Mouse (Mus musculus): ENCODE data around the gene 3110009E18Rik.

Gene 3110009E18Rik

DNA sequence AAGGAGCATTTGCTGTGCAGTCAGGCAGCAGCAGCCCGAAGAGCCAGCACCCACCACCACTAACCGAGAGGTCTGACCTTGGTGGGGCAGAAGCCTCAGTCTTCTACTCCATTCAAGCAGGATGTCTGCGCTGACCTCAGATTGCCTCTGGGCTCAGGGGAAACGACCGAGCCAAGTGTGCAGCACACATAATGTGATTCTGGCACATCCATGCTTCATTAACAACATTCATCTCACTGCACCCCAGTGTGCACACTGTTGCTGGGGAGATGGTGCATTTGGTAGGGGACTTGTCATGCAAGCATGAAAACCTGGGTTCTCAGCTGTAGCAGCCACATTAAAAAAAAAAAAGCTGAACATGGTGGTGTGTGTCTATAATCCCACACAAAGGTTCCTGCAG is 75.0 kb downstream of the 3110009E18Rik start:
- DNase-seq (ENCODE audit: low read depth, low spot score), result no peak

DNA sequence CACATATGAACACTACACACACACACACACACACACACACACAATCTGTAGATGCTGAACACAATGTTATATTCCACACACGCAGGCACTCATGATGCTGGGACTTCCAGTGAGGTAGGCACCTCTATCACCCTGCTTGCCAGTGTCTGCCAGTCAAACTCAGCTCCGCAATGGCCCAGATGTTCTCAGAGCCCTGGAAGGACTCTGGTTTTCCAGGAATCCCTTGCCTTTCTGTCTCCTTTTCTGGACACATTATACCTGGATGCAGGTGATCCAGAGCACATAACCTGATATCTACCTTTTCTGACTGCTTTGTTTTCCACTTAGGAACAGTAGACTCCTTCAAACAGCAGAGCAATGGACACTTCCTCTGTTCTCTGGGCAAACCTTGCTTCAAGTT is 75.7 kb downstream of the 3110009E18Rik start:
- DNase-seq (ENCODE audit: low read depth, low spot score), result no peak

DNA sequence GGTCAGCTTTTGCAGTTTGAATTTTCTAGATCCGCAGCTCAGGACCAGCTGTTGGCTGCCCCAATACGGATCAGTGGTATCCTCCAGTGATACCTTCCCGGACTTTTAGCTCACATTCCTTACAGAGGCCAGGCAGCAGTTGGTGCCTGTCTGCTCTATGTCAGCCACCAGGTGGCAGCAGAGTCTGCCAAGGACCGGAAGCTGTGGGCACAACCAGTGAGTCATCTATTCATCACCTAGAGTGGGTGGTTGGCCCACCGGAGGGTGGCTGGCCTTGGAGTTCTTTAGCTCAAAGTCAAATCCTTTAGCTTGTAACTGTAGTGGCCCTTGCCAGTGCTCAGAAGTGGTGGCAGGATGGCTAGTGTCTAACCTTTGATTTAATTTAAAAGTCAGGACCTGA is 76.2 kb downstream of the 3110009E18Rik start:
- DNase-seq (ENCODE audit: low read depth, low spot score), result no peak

DNA sequence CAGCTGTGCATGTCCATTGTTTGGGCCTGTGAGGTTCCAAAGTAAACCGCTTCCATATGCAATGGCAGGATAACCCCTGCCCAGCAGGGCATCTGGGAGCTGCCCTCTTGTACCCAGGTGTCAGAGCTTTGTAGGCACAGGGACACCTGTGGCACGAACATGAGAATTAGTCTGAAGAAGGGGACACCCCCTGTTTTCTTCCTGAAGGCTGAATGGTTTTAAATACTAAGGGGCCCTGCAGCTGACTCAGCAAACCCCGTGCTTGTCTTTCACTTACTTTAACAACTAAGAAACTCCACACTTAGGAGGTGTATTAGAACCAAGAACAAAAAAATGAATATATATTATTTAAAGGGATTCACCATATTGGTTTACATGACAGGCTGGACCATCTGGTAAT is 77.2 kb downstream of the 3110009E18Rik start:
- no peak for DNase-seq (ENCODE audit: low read depth, low spot score)

DNA sequence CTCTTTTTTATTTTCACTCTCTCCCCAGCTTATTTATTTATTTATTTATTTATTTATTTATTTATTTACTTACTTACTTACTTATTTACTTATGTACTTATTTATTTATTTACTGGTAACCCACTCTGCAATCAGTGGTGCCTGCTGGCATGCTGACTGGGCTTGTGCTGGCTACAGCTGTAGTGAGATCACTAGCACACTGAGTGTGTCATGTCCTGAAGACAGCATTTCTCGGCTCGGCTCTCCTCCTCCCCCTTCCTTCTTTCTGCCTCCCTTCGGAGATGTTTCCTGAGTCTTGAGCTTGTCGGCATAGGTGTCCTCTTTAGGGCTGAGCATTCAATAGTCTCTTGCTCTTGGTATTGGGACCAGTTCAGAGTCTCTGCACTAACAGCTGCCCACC is 78.0 kb downstream of the 3110009E18Rik start:
- no peak for DNase-seq (ENCODE audit: low read depth, low spot score)

DNA sequence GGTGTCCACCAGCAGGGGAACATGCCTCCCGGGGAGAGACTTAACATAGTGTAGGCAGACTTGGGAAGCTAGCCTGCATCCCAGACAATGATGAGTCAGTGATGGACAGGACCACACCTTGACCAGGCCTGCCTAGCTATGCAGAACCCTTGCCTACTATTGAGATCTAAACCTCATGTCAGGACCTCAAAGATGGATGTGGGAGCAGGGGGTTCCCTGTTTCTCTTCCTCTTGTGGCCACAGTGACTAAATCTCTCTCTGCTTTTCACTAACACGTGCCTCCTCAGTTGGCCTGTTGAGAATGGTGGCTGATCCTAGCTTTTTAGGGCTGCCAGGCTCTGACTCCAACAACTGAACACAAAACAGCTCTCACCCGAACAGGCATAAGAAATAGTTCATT is 81.6 kb downstream of the 3110009E18Rik start:
- no peak for DNase-seq (ENCODE audit: low read depth, low spot score)

DNA sequence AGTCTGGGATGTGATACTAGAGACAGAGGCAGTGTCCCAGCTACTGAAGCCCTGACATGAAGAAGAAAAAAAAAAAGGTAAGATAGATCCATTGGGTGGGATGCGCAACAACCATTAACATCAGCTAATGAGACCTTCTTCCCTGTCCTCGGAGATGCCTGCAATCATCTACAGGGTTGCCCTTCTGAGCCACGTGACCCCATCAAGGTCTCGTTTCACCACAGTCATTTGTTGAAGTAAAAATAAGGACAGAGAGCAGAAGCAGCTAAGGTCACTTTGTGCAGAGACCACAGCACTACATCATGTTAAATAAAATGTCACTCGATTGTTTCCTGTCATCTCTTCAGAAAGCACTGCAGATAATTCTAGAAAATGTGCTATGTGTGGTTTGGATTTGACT is 82.8 kb downstream of the 3110009E18Rik start:
- DNase-seq (ENCODE audit: low read depth, low spot score), result no peak

DNA sequence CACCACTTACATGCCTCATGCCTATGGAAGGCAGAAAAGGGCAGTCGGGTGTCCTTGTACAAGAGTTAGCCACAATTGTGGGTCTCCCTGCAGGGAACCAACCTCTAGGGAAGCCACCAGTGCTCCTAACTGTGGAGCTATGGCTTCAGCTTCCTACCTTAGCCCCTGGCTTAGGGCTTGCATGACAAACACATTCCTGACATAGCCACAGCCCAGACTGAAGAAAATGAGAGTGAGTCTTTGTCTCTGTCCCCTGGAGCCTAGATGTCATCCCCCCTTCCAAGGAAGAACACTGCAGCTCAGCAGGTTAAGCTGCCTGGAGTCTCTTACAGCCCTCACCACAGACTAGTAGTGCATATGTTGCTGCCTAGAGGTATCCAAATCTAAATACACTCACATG is 83.8 kb downstream of the 3110009E18Rik start:
- DNase-seq (ENCODE audit: low read depth, low spot score), result no peak

DNA sequence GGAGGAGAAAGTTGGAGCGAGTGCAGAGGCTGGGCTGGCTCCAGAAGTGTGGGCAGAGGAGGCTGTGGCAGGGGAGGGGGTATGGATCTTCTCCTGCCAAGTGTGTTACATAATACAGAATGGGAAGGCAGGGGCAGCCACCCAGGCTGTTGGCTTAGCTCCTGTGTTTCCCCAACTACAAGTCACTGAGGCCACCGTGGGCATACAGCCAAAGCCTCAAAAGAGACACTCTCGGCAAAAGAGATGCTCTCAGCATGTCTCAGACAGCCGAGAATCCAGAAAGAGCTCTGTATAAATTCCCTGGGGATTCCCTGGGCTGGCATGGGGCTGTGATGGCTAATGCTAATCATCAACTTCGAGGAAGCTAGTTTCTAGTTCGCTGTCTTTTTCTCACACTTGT is 86.6 kb downstream of the 3110009E18Rik start:
- no peak for DNase-seq (ENCODE audit: low read depth, low spot score)

DNA sequence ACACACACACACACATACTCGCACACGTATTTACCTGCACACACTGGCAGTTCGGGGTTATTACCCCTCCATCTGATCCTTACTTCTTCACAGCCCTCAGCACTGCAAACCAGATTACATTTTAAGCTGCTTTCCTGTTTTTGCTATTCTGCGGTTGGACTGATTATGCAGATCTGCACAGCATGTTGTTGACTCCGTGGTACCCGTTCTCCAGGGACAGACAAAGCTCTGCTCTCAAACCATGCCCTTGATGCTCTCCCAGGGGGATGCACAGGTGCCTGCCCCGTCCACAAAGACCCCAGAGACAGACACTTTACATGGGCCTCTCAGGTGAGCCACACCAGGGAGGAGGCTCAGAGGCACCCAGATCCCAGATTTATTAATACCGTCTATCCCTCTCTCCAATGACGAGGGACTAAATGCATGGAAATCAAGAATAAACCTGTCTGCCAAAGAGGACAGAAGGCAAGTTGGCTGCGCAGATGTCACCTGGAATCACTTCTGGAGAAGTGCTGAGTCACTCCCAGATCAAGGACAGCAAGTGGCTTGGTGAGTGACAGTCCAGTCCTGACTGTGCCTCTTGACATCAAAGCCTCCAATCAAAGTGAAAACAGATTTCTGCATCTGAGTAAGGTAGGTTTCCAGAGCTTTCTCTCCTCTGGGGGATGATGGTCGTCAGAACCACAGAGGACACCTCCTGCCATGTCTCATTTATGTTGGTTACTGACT is 87.7 kb downstream of the 3110009E18Rik start:
- DNase-seq (ENCODE audit: low read depth, low spot score), result no peak

DNA sequence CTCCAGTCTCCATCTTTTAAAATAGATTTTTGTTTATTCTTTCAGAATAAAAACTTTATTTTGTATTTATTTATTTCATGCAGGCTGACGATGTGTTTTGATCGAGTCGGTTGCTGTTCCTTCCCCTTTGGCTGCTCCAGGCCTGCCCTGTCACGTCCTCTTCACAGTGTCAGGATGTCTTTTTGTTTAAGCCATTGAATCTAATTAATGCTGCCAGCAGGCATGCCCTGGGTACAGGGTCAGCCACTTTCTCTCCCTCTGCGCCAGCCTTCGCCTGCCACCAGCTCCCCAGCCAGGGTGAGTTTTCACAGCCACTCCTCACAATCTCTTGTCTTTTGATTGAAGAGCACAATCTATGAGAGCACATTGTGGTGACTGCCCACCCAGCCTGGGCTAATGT is 99.9 kb downstream of the 3110009E18Rik start:
- DNase-seq (ENCODE audit: low read depth, low spot score), result no peak

DNA sequence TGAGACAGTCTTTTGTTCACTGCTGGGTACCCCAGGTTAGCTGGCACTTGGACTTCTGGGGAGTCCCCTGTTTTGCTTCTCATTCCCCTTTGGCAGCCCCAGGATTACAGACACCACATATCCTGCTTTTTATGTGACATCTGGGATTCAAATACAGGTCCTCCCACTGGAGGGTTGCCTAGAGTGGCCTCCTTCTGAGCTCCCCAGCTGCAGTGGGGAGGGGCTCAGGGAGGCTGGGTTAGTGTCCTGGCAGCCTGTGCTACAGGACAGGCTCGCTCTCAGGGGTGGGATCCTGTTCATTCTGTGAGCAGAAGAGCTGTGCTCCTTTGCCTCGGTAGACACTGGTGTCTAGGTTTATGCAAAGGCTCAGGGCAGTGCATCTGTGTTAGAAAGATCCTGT is 100.3 kb downstream of the 3110009E18Rik start:
- DNase-seq (ENCODE audit: low read depth, low spot score), result no peak

DNA sequence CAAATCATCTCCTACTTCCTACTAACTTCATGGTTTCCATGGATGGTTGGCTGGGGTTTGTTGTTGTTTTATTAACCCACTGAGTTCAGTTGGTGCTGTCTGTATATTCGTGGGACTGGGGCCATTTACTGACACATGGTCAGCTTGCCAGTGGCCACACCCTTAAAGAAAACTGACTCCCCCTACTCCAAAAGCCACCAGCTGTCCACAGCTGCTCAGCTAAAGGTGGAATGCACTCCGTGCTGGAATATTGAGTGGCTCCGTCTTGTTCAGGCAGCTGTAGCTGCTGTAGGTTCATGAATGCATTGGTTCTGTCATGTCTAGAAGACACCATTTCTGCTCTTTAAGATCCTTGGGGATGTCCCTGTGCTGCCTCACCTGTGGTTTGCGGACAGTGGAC is 102.6 kb downstream of the 3110009E18Rik start:
- no peak for DNase-seq (ENCODE audit: low read depth, low spot score)

DNA sequence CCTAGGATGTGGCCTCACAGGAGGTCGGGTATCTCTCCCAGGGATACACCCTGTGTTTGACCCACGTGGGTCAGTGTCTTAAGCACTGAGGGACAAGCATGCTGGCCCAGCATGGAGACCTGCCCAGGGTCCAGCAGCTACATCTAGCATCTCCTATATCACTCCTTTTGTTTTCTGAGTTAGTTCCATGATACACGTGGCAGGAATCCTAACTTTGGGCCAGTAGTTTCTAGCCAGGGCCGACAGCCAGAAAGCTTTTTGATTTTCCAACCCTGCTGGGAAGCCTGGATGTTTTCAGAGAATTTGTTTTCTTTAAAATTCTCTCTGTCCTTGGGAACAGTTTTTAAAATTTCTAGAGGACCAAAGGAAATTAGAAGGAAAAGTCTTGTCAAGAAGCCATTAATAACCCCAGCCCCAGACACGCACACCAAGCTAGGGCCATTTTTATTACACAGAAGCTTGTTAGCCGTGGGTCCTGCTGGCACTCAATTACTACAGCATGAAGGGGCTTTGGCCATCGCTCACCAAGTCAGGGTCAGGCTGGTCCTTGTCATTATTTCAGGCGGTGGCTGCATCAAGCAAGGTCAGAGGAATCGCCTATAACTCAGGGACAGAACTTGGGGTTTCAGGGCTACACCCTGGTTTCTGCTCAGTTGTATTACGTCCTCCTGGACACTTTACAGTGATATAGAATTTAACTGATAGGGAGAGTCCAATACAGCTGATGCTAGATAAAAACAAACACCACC is 108.9 kb downstream of the 3110009E18Rik start:
- DNase-seq (ENCODE audit: low read depth, low spot score), result no peak

DNA sequence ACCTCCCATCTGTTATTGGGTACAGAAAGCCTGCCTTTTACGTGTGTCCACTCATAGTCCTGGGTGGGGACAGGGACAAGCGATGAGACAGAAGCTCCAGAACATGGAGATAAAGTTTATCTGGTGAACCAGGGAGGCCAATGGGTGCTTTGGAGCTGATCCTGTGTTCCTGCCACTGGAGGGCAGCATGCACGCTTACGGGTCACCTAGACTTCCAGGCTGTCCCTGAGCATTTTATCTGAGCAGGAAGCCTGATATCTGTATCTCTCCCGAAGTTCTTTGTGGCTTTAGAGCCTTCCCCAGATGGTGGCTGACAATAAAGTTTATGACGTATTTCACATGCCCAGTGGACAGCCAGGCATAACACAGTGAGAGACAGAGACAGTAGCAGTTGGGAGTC is 110.3 kb downstream of the 3110009E18Rik start:
- no peak for DNase-seq (ENCODE audit: low read depth, low spot score)

DNA sequence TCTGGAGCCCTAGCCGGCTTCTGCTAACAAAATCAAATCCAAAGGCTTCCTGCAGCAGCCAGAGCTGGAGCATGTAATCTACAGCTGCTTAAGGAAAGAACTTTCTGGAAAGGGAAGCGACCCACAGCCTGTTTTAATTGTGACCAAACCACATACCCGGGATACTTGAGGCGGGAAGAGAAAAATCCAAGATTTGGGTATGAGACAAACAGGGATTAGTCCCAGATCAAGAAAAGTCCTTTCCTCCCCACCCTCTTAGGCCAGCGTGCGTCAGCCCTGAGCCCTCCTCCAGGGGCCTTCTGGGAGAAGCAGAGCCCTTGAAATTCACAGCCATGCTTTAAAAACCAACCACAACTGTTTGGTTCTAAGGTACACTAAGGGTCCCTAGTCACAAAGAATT is 111.2 kb downstream of the 3110009E18Rik start:
- DNase-seq (ENCODE audit: low read depth, low spot score), result no peak

DNA sequence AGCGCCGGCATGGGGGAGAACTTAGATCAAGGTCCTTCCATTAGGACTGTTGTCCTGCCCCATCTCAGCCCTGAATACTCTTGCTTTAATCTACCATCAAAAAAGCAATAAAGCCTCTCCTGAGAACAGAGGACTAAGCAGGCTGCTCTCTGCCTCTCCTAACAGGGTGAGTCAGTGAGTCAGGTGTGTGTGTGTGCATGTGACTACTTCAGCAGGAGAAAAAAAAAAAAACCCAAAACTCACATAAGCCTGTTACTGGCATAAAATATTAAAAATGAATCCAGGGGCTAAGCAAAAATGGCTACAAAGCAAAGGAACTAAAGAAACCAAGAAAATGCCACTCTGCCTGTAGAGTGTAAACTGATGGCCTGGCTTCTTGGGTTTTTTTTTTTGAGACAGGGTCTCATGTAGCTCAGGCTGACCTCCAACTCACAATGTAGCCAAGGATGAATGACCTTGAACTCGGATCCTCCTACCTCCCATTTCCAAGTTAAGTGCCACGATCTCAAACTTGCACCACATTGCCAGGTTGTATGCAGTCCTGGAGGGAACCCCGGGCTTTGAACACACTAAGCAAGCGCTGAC is 114.7 kb downstream of the 3110009E18Rik start:
- DNase-seq (ENCODE audit: low read depth, low spot score), result no peak

DNA sequence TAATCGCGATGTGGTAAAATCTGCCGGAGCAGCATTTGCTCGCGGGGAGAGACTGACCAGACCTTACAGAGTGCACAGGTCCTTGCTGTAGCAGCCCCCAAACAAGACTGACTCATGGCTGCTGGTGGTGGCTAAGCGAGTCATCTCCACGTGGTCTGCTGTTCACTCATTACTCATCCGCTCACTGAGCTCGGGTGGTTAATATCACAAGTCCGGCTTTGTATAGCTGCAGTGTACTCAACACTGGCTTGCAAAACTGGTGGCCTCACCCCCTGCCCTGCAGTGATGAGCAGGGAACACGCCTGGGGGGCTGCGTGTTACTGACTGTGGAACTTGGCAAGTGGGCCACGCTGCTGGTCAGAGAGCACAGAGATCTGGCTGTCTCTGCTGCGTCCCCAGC is 115.4 kb downstream of the 3110009E18Rik start:
- DNase-seq (ENCODE audit: low read depth, low spot score), result no peak

DNA sequence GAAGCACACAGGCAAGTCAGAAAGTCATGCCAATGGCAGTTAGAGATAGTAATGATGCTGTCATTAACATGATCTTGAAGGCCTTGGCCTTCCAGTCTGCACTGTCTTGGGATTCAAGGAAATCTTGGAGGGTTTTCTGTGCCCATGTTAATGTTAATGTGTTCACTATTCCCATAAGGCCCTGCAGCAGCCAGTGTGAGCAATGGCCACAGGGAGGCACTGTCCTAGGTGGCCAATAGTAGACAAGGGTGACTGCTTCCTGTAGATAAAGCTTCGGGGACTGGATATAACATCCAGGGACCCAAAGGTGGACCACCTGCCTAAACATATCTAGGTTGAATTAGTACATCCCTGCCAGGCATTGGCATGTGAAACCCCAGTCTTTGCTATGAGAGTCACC is 116.1 kb downstream of the 3110009E18Rik start:
- no peak for DNase-seq (ENCODE audit: low read depth, low spot score)
